20 mouse cellular contexts compared by ENCODE assay signal in the genomic region with DNA sequence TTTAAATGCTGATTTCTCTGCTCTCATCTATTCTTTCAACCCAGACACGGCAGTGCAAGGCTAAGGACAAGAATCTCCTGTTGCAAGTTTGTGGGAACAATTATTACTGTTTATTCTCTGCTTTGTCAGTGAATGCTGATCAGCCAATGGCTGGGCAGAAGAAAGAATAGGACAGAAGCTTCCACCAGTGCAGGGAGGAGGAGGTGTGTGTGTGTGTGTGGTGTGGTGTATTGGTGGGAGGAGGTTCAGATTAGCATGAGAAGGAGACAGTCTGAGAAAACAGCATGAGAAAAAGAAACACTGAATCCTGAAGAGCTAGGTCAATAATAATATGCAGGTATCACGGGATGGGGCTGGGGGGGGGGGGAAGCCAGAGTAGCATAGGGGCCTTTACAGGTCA. TPM values are rescaled to one million over a fixed set of nuclear protein-coding genes. Genes with fewer than 3 reads are reported as not detected.
"Had no signal": no experiment of that assay in that cellular context is flagged by ENCODE, and none has a peak within 500 bp of the region (broad histone marks: within the 10 kb centered on the region; RNA-seq: fewer than 3 reads in every experiment).

No protein-coding gene starts in this region.

- H3K27ac ChIP-seq: kidney, postnatal 0 days; layer of hippocampus, adult 2 months; limb, embryonic 13.5 days; liver, embryonic 14.5 days; neural tube, embryonic 13.5 days had no signal

- H3K9me3 ChIP-seq: limb, embryonic 13.5 days; neural tube, embryonic 13.5 days had no signal

- H3K4me1 ChIP-seq: neural tube, embryonic 13.5 days had no signal

- DNase-seq: kidney, adult 9 months; kidney, postnatal 4 days; lung, adult 18-20 months; midbrain, embryonic 14.5 days; right cerebral cortex, adult 18-20 months; right cerebral cortex, postnatal 25 days; thymus, postnatal 4 days had no signal

- H3K4me2 ChIP-seq: limb, embryonic 13.5 days; neural tube, embryonic 13.5 days had no signal

- H3K9ac ChIP-seq: limb, embryonic 13.5 days; liver, embryonic 14.5 days; neural tube, embryonic 13.5 days had no signal

- H3K36me3 ChIP-seq: limb, embryonic 13.5 days; neural tube, embryonic 13.5 days had no signal

- H3K4me3 ChIP-seq: layer of hippocampus, adult 2 months; limb, embryonic 13.5 days; neural tube, embryonic 13.5 days had no signal

- H3K27me3 ChIP-seq: limb, embryonic 13.5 days; neural tube, embryonic 13.5 days had no signal

RNA-seq across cellular contexts. Expression of a gene that starts 1.3 kb away (rescaled TPM):
- total RNA-seq: layer of hippocampus, adult 2 months; layer of hippocampus, postnatal 10 days; left cerebral cortex, postnatal 10 days; left cerebral cortex, postnatal 4 days; liver, adult 2 months; megakaryocyte-erythroid progenitor cell, adult 5-6 weeks had no signal
- polyA plus RNA-seq: liver, adult 2 months; liver, embryonic 14.5 days; midbrain, embryonic 14.5 days; neural tube, embryonic 13.5 days; stomach, embryonic 16.5 days had no signal

RNA-seq across cellular contexts. Expression of a gene that starts 9.5 kb away (rescaled TPM):
- total RNA-seq: layer of hippocampus, adult 2 months; layer of hippocampus, postnatal 10 days; left cerebral cortex, postnatal 10 days; left cerebral cortex, postnatal 4 days; liver, adult 2 months; megakaryocyte-erythroid progenitor cell, adult 5-6 weeks had no signal
- polyA plus RNA-seq: kidney, postnatal 0 days; limb, embryonic 13.5 days; liver, adult 2 months; liver, embryonic 14.5 days; lung, embryonic 16.5 days; midbrain, embryonic 14.5 days; neural tube, embryonic 13.5 days; small intestine, adult 2 months; stomach, embryonic 16.5 days had no signal

RNA-seq across cellular contexts. Expression of a gene that starts 26.1 kb away (rescaled TPM):
- total RNA-seq: layer of hippocampus, adult 2 months; layer of hippocampus, postnatal 10 days; left cerebral cortex, postnatal 10 days; left cerebral cortex, postnatal 4 days; liver, adult 2 months; megakaryocyte-erythroid progenitor cell, adult 5-6 weeks had no signal
- polyA plus RNA-seq: kidney, postnatal 0 days; limb, embryonic 13.5 days; liver, adult 2 months; liver, embryonic 14.5 days; lung, embryonic 16.5 days; midbrain, embryonic 14.5 days; neural tube, embryonic 13.5 days; small intestine, adult 2 months; stomach, embryonic 16.5 days had no signal

RNA-seq across cellular contexts. Expression of a gene that starts 35.1 kb away (rescaled TPM):
- total RNA-seq: layer of hippocampus, adult 2 months; layer of hippocampus, postnatal 10 days; left cerebral cortex, postnatal 10 days; left cerebral cortex, postnatal 4 days; liver, adult 2 months; megakaryocyte-erythroid progenitor cell, adult 5-6 weeks had no signal
- polyA plus RNA-seq: kidney, postnatal 0 days; limb, embryonic 13.5 days; liver, adult 2 months; liver, embryonic 14.5 days; lung, embryonic 16.5 days; midbrain, embryonic 14.5 days; neural tube, embryonic 13.5 days; small intestine, adult 2 months; stomach, embryonic 16.5 days had no signal

RNA-seq across cellular contexts. Expression of a gene that starts 38.2 kb away (rescaled TPM):
- total RNA-seq: layer of hippocampus, adult 2 months; layer of hippocampus, postnatal 10 days; left cerebral cortex, postnatal 10 days; left cerebral cortex, postnatal 4 days; liver, adult 2 months; megakaryocyte-erythroid progenitor cell, adult 5-6 weeks had no signal
- polyA plus RNA-seq: kidney, postnatal 0 days; limb, embryonic 13.5 days; liver, adult 2 months; liver, embryonic 14.5 days; lung, embryonic 16.5 days; midbrain, embryonic 14.5 days; neural tube, embryonic 13.5 days; small intestine, adult 2 months; stomach, embryonic 16.5 days had no signal
